Mouse (Mus musculus) forebrain, embryonic 16.5 days (tissue): ENCODE results near the gene Acot5. TPM values are rescaled to one million over a fixed set of nuclear protein-coding genes. Genes with fewer than 3 reads are reported as not detected.
A peak's percentile ranks its signal among the peaks of the same experiment; 100 is the strongest.
"Not testable (repeated sequence)": the region's sequence is repeated elsewhere in the genome, so short reads cannot be mapped to it uniquely, and the experiment has no call there.

Source experiments
- ATAC-seq: fragments of 200-750 bp; cut with Nextera tagmentation; 2 replicates; pipeline ENCODE4 v1.8.0; 2017; ENCODE audit warnings: mild to moderate bottlenecking, moderate library complexity
- H3K27ac ChIP-seq: fragments of 300-500 bp; sonication (generic); 2 replicates; pipeline ENCODE4 v1.5.1; 2014; ENCODE audit warnings: low read length, control low read depth
- H3K27me3 ChIP-seq: fragments of 300-500 bp; sonication (generic); replicated peaks from 2 replicates; pipeline ENCODE4 v1.6.1; 2014; ENCODE audit warnings: low read length; ENCODE audit not compliant: control insufficient read depth, insufficient read depth
- H3K36me3 ChIP-seq: fragments of 300-500 bp; sonication (generic); 2 replicates; pipeline ENCODE4 v1.6.1; 2014; ENCODE audit not compliant: control insufficient read depth, insufficient read depth
- H3K4me1 ChIP-seq: fragments of 300-500 bp; sonication (generic); replicated peaks from 2 replicates; pipeline ENCODE4 v1.6.1; 2014; ENCODE audit warnings: low read length; ENCODE audit not compliant: control insufficient read depth, insufficient read depth
- H3K4me2 ChIP-seq: fragments of 300-500 bp; sonication (generic); 2 replicates; pipeline ENCODE4 v1.6.1; 2014; ENCODE audit warnings: mild to moderate bottlenecking, low read length, control low read depth
- H3K4me3 ChIP-seq: fragments of 300-500 bp; sonication (generic); replicated peaks from 2 replicates; pipeline ENCODE4 v1.5.1; 2014; ENCODE audit warnings: mild to moderate bottlenecking, low read length, control low read depth
- H3K9ac ChIP-seq: fragments of 300-500 bp; sonication (generic); replicated peaks from 2 replicates; pipeline ENCODE4 v1.6.1; 2014; ENCODE audit warnings: low read depth, low read length, control low read depth
- H3K9me3 ChIP-seq: fragments of 300-500 bp; sonication (generic); 2 replicates; pipeline ENCODE4 v1.6.1; 2016; ENCODE audit warnings: low read length; ENCODE audit not compliant: control insufficient read depth
- WGBS: fragments of 180-500 bp; shearing (Covaris S2); extraction: QIAGEN DNeasy Blood & Tissue Kit; methylation state at CpG from one replicate; pipeline ENCODE4 v1.1.7; 2014; 5-methylcytosine and 5-hydroxymethylcytosine counted together
- polyA plus RNA-seq: library from polyadenylated mRNA; unstranded; fragments of >200 nt; fragmentation: Nextera tagmentation; extraction: Ambion mirVana; gene quantifications from 2 replicates; pipeline ENCODE4 v1.2.1, GENCODE M21; 2015

Acot5 gene
- polyA plus RNA-seq, 1 experiment from 2014 or later, result 0.16 TPM

GRCm38 (mm10) chr12:84100604-84101492, 31.7 kb downstream of the Acot5 start, which contains the start of gene Acot6:
Acot6 (plus strand) TSS chr12:84100654.
- H3K4me2 ChIP-seq, result peak within 1 kb of the TSS; percentile 73
- H3K36me3 ChIP-seq, H3K4me1 ChIP-seq, H3K27me3 ChIP-seq, H3K9me3 ChIP-seq: not testable (repeated sequence)
- peak within 1 kb of the TSS; percentile 59 for H3K4me3 ChIP-seq
- H3K27ac ChIP-seq, result peak within 1 kb of the TSS; percentile 44; the same call in 1 of the 2 replicates
- ATAC-seq, result peak; percentile 82
- under 1% methylated on average over 70 of the region's 80 CpGs for WGBS
- peak within 1 kb of the TSS; percentile 66 for H3K9ac ChIP-seq

DNA sequence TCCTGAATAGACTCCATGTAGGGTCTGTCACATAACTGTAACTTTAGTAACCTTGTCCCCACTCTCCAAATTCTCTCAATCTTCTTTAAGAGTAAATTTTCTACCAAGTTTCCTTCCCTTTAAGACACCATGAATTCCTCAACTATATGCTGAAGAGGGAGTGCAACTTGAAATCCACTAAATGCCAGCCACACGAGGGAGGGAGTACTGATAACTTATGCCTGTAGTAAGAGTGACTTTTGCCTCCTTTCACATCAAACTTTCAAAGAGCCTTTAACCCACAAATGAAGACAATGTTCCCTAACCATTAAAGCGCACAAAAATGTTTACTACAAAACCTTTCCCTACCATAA, 32.3 kb downstream of the Acot5 start:
- peak; percentile 28; the same call in 1 of the 2 replicates for ATAC-seq
- H3K27ac ChIP-seq, result no peak overlapping the region
- WGBS, result 54% methylated on average over 2 of the region's 2 CpGs

GRCm38 (mm10) chr12:84107012-84107411, 37.9 kb downstream of the Acot5 start:
- ATAC-seq, result no peak

More for the DNA sequence above, 32.3 kb downstream of the Acot5 start:
- Histone ChIP-seq H3K36me3 (no peaks in the 10 kb centered on the region), H3K4me1 (0 out of 2 replicates have a peak, but pooled peaks cover 2% of the 10 kb centered on the region), H3K4me2 (peak overlapping the region; percentile 73), H3K27me3 (no peaks in the 10 kb centered on the region), H3K9me3 (no peaks in the 10 kb centered on the region), H3K9ac (no peak overlapping the region), H3K4me3 (peak overlapping the region; percentile 59)

DNA sequence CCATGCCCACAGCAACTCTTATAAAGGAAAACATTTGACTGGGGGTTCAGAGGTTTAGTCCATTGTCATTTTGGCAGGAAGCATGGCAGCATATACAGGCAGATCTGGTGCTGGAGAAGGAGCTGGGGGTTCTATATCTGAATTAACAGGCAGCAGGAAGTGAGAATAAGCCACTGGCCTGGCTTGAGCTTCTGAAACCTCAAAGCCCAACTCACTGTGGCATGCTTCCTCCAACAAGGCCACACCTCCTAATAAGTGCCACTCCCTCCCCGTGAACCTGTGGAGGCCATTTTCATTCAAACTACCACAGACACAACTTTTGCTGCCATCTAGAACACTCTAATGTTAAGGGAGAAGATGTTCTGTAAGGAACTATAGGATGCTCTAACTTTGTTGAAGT, 38.6 kb downstream of the Acot5 start:
- Histone ChIP-seq H3K27ac (no peak overlapping the region), H3K9ac (no peak overlapping the region), H3K27me3 (no peaks in the 10 kb centered on the region), H3K9me3 (no peaks in the 10 kb centered on the region), H3K4me2 (no peak overlapping the region), H3K4me3 (no peak overlapping the region), H3K4me1 (no peaks in the 10 kb centered on the region), H3K36me3 (no peaks in the 10 kb centered on the region)
- ATAC-seq, result no peak
- 61% methylated on average over 1 of the region's 1 CpGs for WGBS

More at GRCm38 (mm10) chr12:84107012-84107411, 37.9 kb downstream of the Acot5 start:
- Histone ChIP-seq H3K4me2 (no peak overlapping the region), H3K27ac (no peak overlapping the region), H3K4me3 (no peak overlapping the region), H3K27me3 (no peaks in the 10 kb centered on the region), H3K4me1 (no peaks in the 10 kb centered on the region), H3K36me3 (no peaks in the 10 kb centered on the region), H3K9ac (no peak overlapping the region), H3K9me3 (no peaks in the 10 kb centered on the region)
- 74% methylated on average over 3 of the region's 3 CpGs for WGBS

DNA sequence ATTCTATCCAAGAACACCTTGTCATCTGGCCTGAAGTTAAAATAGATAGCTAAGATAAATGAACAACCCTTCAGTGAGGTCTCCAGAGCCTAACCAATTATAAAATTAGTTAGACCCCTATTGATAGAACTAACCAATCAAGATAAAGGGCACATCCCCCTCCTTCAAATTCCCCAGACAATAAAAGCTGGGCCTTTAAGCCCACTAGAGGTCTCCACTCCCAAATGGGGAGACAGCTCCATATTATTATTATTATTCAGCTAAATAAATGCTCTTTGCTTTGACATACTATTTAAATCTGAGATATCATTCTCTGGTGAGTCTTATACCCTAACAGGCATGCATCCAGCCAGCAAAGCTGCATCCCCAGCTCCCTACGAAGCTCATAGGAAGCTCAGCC, 40.8 kb downstream of the Acot5 start:
- Histone ChIP-seq H3K27me3 (no peaks in the 10 kb centered on the region), H3K4me2 (no peak overlapping the region), H3K27ac (no peak overlapping the region), H3K4me1 (peaks cover 5% of the 10 kb centered on the region), H3K9me3 (no peaks in the 10 kb centered on the region), H3K36me3 (no peaks in the 10 kb centered on the region), H3K4me3 (no peak overlapping the region), H3K9ac (no peak overlapping the region)
- no peak for ATAC-seq
- 75% methylated on average over 1 of the region's 1 CpGs for WGBS

GRCm38 (mm10) chr12:84110814-84111213, 41.7 kb downstream of the Acot5 start:
- Histone ChIP-seq H3K27ac (no peak overlapping the region), H3K4me1 (peaks cover 9% of the 10 kb centered on the region), H3K4me2 (no peak overlapping the region), H3K9ac (no peak overlapping the region), H3K9me3 (no peaks in the 10 kb centered on the region), H3K27me3 (no peaks in the 10 kb centered on the region), H3K4me3 (no peak overlapping the region), H3K36me3 (no peaks in the 10 kb centered on the region)
- no peak for ATAC-seq
- WGBS, result 92% methylated on average over 4 of the region's 4 CpGs

DNA sequence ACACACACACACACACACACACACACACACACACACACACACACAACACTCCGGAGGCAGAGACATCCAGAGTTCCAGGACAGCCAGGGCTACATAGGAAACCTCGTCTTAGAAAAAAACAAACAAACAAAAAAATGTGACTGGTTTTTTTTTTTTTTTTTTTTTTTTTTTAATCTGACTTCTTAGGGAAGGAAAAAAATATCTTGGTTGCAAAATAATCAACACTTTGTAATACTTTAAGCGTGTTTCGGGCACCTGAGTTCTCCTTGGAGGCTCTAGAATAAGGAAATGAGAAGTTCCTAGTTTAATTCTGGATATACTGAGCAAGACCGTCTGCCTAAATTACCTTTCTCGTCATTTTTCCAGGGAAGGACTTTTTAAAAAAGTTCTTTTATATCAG, 44.6 kb downstream of the Acot5 start:
- WGBS, result 41% methylated on average over 6 of the region's 6 CpGs
- Histone ChIP-seq H3K9ac (no peak overlapping the region), H3K4me2 (peak overlapping the region; percentile 83), H3K27ac (no peak overlapping the region), H3K27me3 (no peaks in the 10 kb centered on the region), H3K4me1 (peaks cover 9% of the 10 kb centered on the region), H3K9me3 (no peaks in the 10 kb centered on the region), H3K4me3 (peak overlapping the region; percentile 77), H3K36me3 (no peaks in the 10 kb centered on the region)
- ATAC-seq, result no peak

- Histone ChIP-seq H3K4me2 (peak within 1 kb of the TSS; percentile 83), H3K27me3 (no peaks in the 10 kb centered on the region), H3K4me3 (peak within 1 kb of the TSS; percentile 77), H3K36me3 (no peaks in the 10 kb centered on the region), H3K9me3 (no peaks in the 10 kb centered on the region), H3K27ac (0 out of 2 replicates have a peak within 1 kb of the TSS, but pooled peaks have one; percentile 46), H3K9ac (peak within 1 kb of the TSS; percentile 81), H3K4me1 (peaks cover 9% of the 10 kb centered on the region)
- ATAC-seq, result peak; percentile 99
- 2% methylated on average over 30 of the region's 35 CpGs for WGBS
Measured at GRCm38 (mm10) chr12:84114153-84114994, 45.2 kb downstream of the Acot5 start, which contains the start of gene Dnal1. Dnal1 (plus strand) TSS chr12:84114366.

DNA sequence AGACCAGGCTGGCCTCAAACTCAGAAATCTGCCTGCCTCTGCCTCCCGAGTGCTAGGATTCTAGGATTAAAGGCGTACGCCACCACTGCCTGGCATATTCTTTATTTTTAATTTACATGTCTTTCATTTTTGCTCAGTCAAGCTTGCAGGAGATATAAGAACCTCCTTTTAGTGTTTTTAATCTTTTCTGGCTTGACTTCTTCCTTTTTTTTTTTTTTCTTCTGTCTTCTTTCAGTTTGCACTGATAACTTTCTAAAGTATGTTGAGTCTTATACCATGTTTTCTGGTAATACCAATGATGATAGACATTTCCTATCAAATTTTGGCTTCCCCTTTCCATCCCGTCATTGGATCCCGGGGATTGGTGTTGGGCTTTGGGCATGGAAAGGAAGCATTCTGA, 50.5 kb downstream of the Acot5 start:
- H3K4me3 ChIP-seq, result no peak overlapping the region
- no peak overlapping the region for H3K27ac ChIP-seq
- H3K4me1 ChIP-seq, result peaks cover 8% of the 10 kb centered on the region
- no peaks in the 10 kb centered on the region for H3K27me3 ChIP-seq
- no peak for ATAC-seq
- 97% methylated on average over 5 of the region's 5 CpGs for WGBS
- no peaks in the 10 kb centered on the region for H3K36me3 ChIP-seq
- H3K9ac ChIP-seq, result no peak overlapping the region
- H3K9me3 ChIP-seq, result no peaks in the 10 kb centered on the region
- no peak overlapping the region for H3K4me2 ChIP-seq
